Mouse (Mus musculus): Measurements from ENCODE around the gene Agpat1.

GRCm38 (mm10) chr17:34646906-34647787 is 43.1 kb downstream of the Agpat1 start, which contains the start of gene Atf6b:
- TF ChIP-seq POLR2A (IDR thresholded peaks at IDR 0.05; ENCODE audit: low read depth, low read length) (peak; percentile 70; the same call in 1 of the 2 replicates), CTCF (IDR thresholded peaks at IDR 0.05; ENCODE audit: extremely low read depth, insufficient read length, insufficient replicate concordance, low read depth, low read length) (no peak)
